Mouse (Mus musculus): Measurements from ENCODE around the gene Olfr657. TPM values are rescaled to one million over a fixed set of nuclear protein-coding genes. Genes with fewer than 3 reads are reported as not detected.

Olfr657 gene
- total RNA-seq, 1 experiment = not detected

DNA sequence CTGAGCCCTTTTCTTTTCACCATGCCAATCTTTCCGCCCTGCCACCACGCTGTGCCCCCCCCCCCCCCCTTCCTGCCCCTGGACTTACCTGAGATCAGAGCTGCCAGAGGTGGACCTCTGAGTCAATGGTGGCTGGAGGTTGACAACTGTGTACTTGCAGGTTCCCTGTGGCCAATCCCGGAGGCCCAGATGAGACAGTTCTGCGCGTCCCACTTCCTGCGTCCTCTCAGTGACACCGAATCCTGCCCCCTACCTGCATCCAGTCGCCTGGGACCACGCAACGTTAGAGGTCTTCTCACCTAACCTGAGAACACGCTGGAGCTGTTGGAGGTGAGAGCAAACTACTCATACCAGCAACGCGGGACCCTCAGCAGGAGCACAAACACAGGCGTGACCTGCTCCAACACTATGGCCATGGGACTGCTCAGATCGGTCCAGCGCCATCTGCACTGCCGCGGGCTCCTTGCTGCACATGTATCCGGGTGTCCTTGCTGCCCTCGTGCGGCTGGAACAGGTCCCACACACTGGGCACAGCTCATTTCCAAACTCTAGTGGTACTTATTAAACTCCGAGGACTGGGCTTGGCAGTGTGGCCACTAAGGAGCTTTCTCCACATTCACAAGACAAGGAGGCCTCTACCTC is 22.4 kb downstream of the Olfr657 start, which contains the start of gene Olfr658:
Olfr658 (minus strand) TSS at position 465 of the 642 bp plus-strand sequence.
- Histone ChIP-seq H3K4me1 (ENCODE audit: control insufficient read depth in 2 of 2, insufficient read depth in 2 of 2, low read length in 2 of 2, poor library complexity in 1 of 2) (peaks cover 0 to 3% of the 10 kb centered on the region in 2 experiments; a peak in 1 of 4 replicates), H3K27ac (ENCODE audit: insufficient read depth, low read depth, low read length, poor library complexity, severe bottlenecking) (no peak within 1 kb of the TSS), H3K4me3 (ENCODE audit: insufficient read depth in 1 of 2, low read depth in 1 of 2, low read length in 2 of 2, poor library complexity in 1 of 2, severe bottlenecking in 1 of 2) (peak within 1 kb of the TSS; percentile 64 to 73), H3K9me3 (ENCODE audit: control insufficient read depth, insufficient read depth, low read depth, low read length) (no peaks in the 10 kb centered on the region), H3K36me3 (ENCODE audit: control insufficient read depth, insufficient read depth, low read length, poor library complexity, severe bottlenecking) (no peaks in the 10 kb centered on the region), H3K9ac (ENCODE audit: insufficient read depth, low read depth, low read length, poor library complexity, severe bottlenecking) (no peak within 1 kb of the TSS)
- DNase-seq (ENCODE audit: low read depth, low spot score) = peak; percentile 28
- in situ Hi-C loops (cut with MboI; ENCODE audit: low sequenced_read_pairs in 2 of 2, unreplicated experiment in 2 of 2) = no loop called here
- TF ChIP-seq ZNF384 (IDR thresholded peaks at IDR 0.05; ENCODE audit: low read depth, low read length) (no peak), ZC3H11A (IDR thresholded peaks at IDR 0.05; ENCODE audit: borderline replicate concordance, low read depth, low read length) (peak; percentile 26; the same call in 1 of the 2 replicates)

- Histone ChIP-seq H3K4me3 (ENCODE audit: insufficient read depth in 1 of 2, low read depth in 1 of 2, low read length in 2 of 2, poor library complexity in 1 of 2, severe bottlenecking in 1 of 2) (no peak within 1 kb of the TSS), H3K9ac (ENCODE audit: insufficient read depth, low read depth, low read length, poor library complexity, severe bottlenecking) (no peak within 1 kb of the TSS), H3K9me3 (ENCODE audit: control insufficient read depth, insufficient read depth, low read depth, low read length) (no peaks in the 10 kb centered on the region), H3K4me1 (ENCODE audit: control insufficient read depth in 2 of 2, insufficient read depth in 2 of 2, low read length in 2 of 2, poor library complexity in 1 of 2) (no peaks in the 10 kb centered on the region), H3K27ac (ENCODE audit: insufficient read depth, low read depth, low read length, poor library complexity, severe bottlenecking) (no peak within 1 kb of the TSS), H3K36me3 (ENCODE audit: control insufficient read depth, insufficient read depth, low read length, poor library complexity, severe bottlenecking) (no peaks in the 10 kb centered on the region)
- in situ Hi-C loops (cut with MboI; ENCODE audit: low sequenced_read_pairs in 2 of 2, unreplicated experiment in 2 of 2) = no loop called here
- DNase-seq (ENCODE audit: low read depth, low spot score) = no peak
- TF ChIP-seq HCFC1 (IDR thresholded peaks at IDR 0.05; ENCODE audit: borderline replicate concordance, insufficient read depth, low read length) (no peak), MAFK (IDR thresholded peaks at IDR 0.05; ENCODE audit: insufficient read depth, low read depth, low read length) (no peak), ZNF384 (IDR thresholded peaks at IDR 0.05; ENCODE audit: low read depth, low read length) (no peak), CHD2 (IDR thresholded peaks at IDR 0.05; ENCODE audit: low read depth, low read length) (no peak), ZC3H11A (IDR thresholded peaks at IDR 0.05; ENCODE audit: borderline replicate concordance, low read depth, low read length) (no peak)
Measured at GRCm38 (mm10) chr7:104666453-104666852, 41.9 kb downstream of the Olfr657 start, which contains the start of gene Olfr659. TSS of gene Olfr659 (plus strand) at chr7:104666753.

- H3K4me3 ChIP-seq (ENCODE audit: insufficient read depth in 1 of 2, low read depth in 1 of 2, low read length in 2 of 2, poor library complexity in 1 of 2, severe bottlenecking in 1 of 2) = no peak within 1 kb of the TSS
- TF ChIP-seq ZNF384 (IDR thresholded peaks at IDR 0.05; ENCODE audit: low read depth, low read length) = no peak
- TF ChIP-seq ZC3H11A (IDR thresholded peaks at IDR 0.05; ENCODE audit: borderline replicate concordance, low read depth, low read length) = no peak
- no peak for TF ChIP-seq CHD2 (IDR thresholded peaks at IDR 0.05; ENCODE audit: low read depth, low read length)
- no peak for TF ChIP-seq HCFC1 (IDR thresholded peaks at IDR 0.05; ENCODE audit: borderline replicate concordance, insufficient read depth, low read length)
- no peak for TF ChIP-seq MAFK (IDR thresholded peaks at IDR 0.05; ENCODE audit: insufficient read depth, low read depth, low read length)
- H3K9me3 ChIP-seq (ENCODE audit: control insufficient read depth, insufficient read depth, low read depth, low read length) = no peaks in the 10 kb centered on the region
- no peak for DNase-seq (ENCODE audit: low read depth, low spot score)
- in situ Hi-C loops (cut with MboI; ENCODE audit: low sequenced_read_pairs in 2 of 2, unreplicated experiment in 2 of 2) = no loop called here
- H3K27ac ChIP-seq (ENCODE audit: insufficient read depth, low read depth, low read length, poor library complexity, severe bottlenecking) = no peak within 1 kb of the TSS
- no peaks in the 10 kb centered on the region for H3K36me3 ChIP-seq (ENCODE audit: control insufficient read depth, insufficient read depth, low read length, poor library complexity, severe bottlenecking)
- H3K4me1 ChIP-seq (ENCODE audit: control insufficient read depth in 2 of 2, insufficient read depth in 2 of 2, low read length in 2 of 2, poor library complexity in 1 of 2) = no peaks in the 10 kb centered on the region
- H3K9ac ChIP-seq (ENCODE audit: insufficient read depth, low read depth, low read length, poor library complexity, severe bottlenecking) = no peak within 1 kb of the TSS
Measured at GRCm38 (mm10) chr7:104686201-104686600, 61.6 kb downstream of the Olfr657 start, which contains the start of gene Olfr661. TSS of gene Olfr661 (plus strand) at chr7:104686501.

Other genes with a start within 250 kb of the Olfr657 start
- gene Trim30c, start 224.0 kb upstream of the Olfr657 start, total RNA-seq (2012; rRNA removed) = not detected in 2 replicates
- gene Trim30a, start 159.6 kb upstream of the Olfr657 start, total RNA-seq (2012; rRNA removed) = 0.36 TPM in 1 of 2 replicates, not detected in the other
- 0.11 and 0.13 TPM in 2 replicates for gene Trim30d, start 116.9 kb upstream of the Olfr657 start, total RNA-seq (2012; rRNA removed)
- not detected in 2 replicates for gene Olfr651, start 74.7 kb upstream of the Olfr657 start, total RNA-seq (2012; rRNA removed)
- not detected in 2 replicates for gene Olfr652, start 63.9 kb upstream of the Olfr657 start, total RNA-seq (2012; rRNA removed)
- not detected in 2 replicates for gene Olfr653, start 47.5 kb upstream of the Olfr657 start, total RNA-seq (2012; rRNA removed)
- gene Olfr654, start 37.8 kb upstream of the Olfr657 start, total RNA-seq (2012; rRNA removed) = not detected in 2 replicates
- not detected in 2 replicates for gene Olfr655, start 23.0 kb upstream of the Olfr657 start, total RNA-seq (2012; rRNA removed)
- not detected in 2 replicates for gene Olfr656, start 10.8 kb upstream of the Olfr657 start, total RNA-seq (2012; rRNA removed)
- gene Olfr658, start 22.5 kb downstream of the Olfr657 start, total RNA-seq (2012; rRNA removed) = 0.04 TPM in 1 of 2 replicates, not detected in the other
- gene Olfr659, start 42.0 kb downstream of the Olfr657 start, total RNA-seq (2012; rRNA removed) = not detected in 2 replicates
- gene Olfr661, start 61.7 kb downstream of the Olfr657 start, total RNA-seq (2012; rRNA removed) = not detected in 2 replicates
- gene Usp17le, start 152.7 kb downstream of the Olfr657 start, total RNA-seq (2012; rRNA removed) = 6.5 and 10.5 TPM in 2 replicates
- gene Usp17lb, start 217.8 kb downstream of the Olfr657 start, total RNA-seq (2012; rRNA removed) = 6.9 and 9.3 TPM in 2 replicates
- gene Usp17la, start 232.2 kb downstream of the Olfr657 start, total RNA-seq (2012; rRNA removed) = 1.5 and 3.1 TPM in 2 replicates